Mouse (Mus musculus) limb, embryonic 15.5 days (tissue): Measurements from ENCODE around the gene 4932415D10Rik. TPM values are rescaled to one million over a fixed set of nuclear protein-coding genes. Genes with fewer than 3 reads are reported as not detected.

ENCODE experiments used
- ATAC-seq: fragments of 200-750 bp; cut with Nextera tagmentation; 2 replicates; pipeline ENCODE4 v1.8.0; 2017; ENCODE audit warnings: low read depth, moderate TSS enrichment; ENCODE audit not compliant: insufficient number of reproducible peaks, low FRiP score, low TSS enrichment
- H3K27ac ChIP-seq: fragments of 300-500 bp; sonication (generic); 2 replicates; pipeline ENCODE4 v1.5.1; 2015; ENCODE audit warnings: moderate library complexity, mild to moderate bottlenecking, inconsistent platforms
- H3K27me3 ChIP-seq: fragments of 300-500 bp; sonication (generic); 2 replicates; pipeline ENCODE4 v1.6.1; 2015; ENCODE audit warnings: inconsistent platforms
- H3K36me3 ChIP-seq: fragments of 300-500 bp; sonication (generic); 2 replicates; pipeline ENCODE4 v1.6.1; 2015; ENCODE audit warnings: inconsistent platforms
- H3K4me1 ChIP-seq: fragments of 300-500 bp; sonication (generic); 2 replicates; pipeline ENCODE4 v1.6.1; 2015; ENCODE audit warnings: inconsistent platforms
- H3K4me2 ChIP-seq: fragments of 300-500 bp; sonication (generic); 2 replicates; pipeline ENCODE4 v1.6.1; 2015; ENCODE audit warnings: mild to moderate bottlenecking, inconsistent platforms
- H3K4me3 ChIP-seq: fragments of 300-500 bp; sonication (generic); 2 replicates; pipeline ENCODE4 v1.5.1; 2015; ENCODE audit warnings: mild to moderate bottlenecking, inconsistent platforms
- H3K9ac ChIP-seq: fragments of 300-500 bp; sonication (generic); 2 replicates; pipeline ENCODE4 v1.6.1; 2015; ENCODE audit warnings: inconsistent platforms
- H3K9me3 ChIP-seq: fragments of 300-500 bp; sonication (generic); 2 replicates; pipeline ENCODE4 v1.6.1; 2016; ENCODE audit warnings: inconsistent platforms
- WGBS: fragments of 180-500 bp; shearing (Covaris S2); methylation state at CpG from one replicate; pipeline ENCODE4 v1.1.7; 2015; 5-methylcytosine and 5-hydroxymethylcytosine counted together
- polyA plus RNA-seq: library from polyadenylated mRNA; unstranded; fragments of >200 nt; fragmentation: Nextera tagmentation; extraction: Ambion mirVana; gene quantifications from 2 replicates; pipeline ENCODE4 v1.2.1, GENCODE M21; 2015

Gene 4932415D10Rik
- not detected in 2 replicates for polyA plus RNA-seq

- Histone ChIP-seq H3K36me3 (no peaks in the 10 kb centered on the region), H3K27ac (no peak within 1 kb of the TSS), H3K9me3 (no peaks in the 10 kb centered on the region), H3K9ac (no peak within 1 kb of the TSS), H3K4me1 (no peaks in the 10 kb centered on the region), H3K4me2 (no peak within 1 kb of the TSS), H3K4me3 (no peak within 1 kb of the TSS), H3K27me3 (no peaks in the 10 kb centered on the region)
- ATAC-seq, result no peak
- 89% methylated on average over 1 of the region's 1 CpGs for WGBS
Measured at GRCm38 (mm10) chr10:82316482-82316881, at the start of gene 4932415D10Rik. 4932415D10Rik (minus strand) TSS chr10:82316582.

- no peak overlapping the region for H3K4me3 ChIP-seq
- H3K9ac ChIP-seq, result no peak overlapping the region
- no peak for ATAC-seq
- peaks cover 12% of the 10 kb centered on the region for H3K9me3 ChIP-seq
- no peak overlapping the region for H3K27ac ChIP-seq
- H3K4me2 ChIP-seq, result no peak overlapping the region
- H3K27me3 ChIP-seq, result no peaks in the 10 kb centered on the region
- peaks cover 17% of the 10 kb centered on the region for H3K36me3 ChIP-seq
- 87% methylated on average over 9 of the region's 9 CpGs for WGBS
- H3K4me1 ChIP-seq, result no peaks in the 10 kb centered on the region
Measured at GRCm38 (mm10) chr10:82361911-82362310, 45.5 kb upstream of the 4932415D10Rik start.

- H3K36me3 ChIP-seq, result no peaks in the 10 kb centered on the region
- H3K27me3 ChIP-seq, result no peaks in the 10 kb centered on the region
- H3K9me3 ChIP-seq, result no peaks in the 10 kb centered on the region
- H3K9ac ChIP-seq, result no peak overlapping the region
- WGBS, result 95% methylated on average over 4 of the region's 4 CpGs
- H3K4me3 ChIP-seq, result no peak overlapping the region
- no peak overlapping the region for H3K4me2 ChIP-seq
- no peaks in the 10 kb centered on the region for H3K4me1 ChIP-seq
- ATAC-seq, result no peak
- no peak overlapping the region for H3K27ac ChIP-seq
Measured at GRCm38 (mm10) chr10:82355401-82355800, 39.0 kb upstream of the 4932415D10Rik start.

GRCm38 (mm10) chr10:82354083-82355010 lies 38.0 kb upstream of the 4932415D10Rik start, which contains the start of gene Gm4924:
Gm4924 (plus strand) TSS chr10:82354255.
- H3K27me3 ChIP-seq, result 0 out of 2 replicates have a peak, but pooled peaks cover 5% of the 10 kb centered on the region
- H3K9ac ChIP-seq, result peak within 1 kb of the TSS; percentile 78
- no peaks in the 10 kb centered on the region for H3K4me1 ChIP-seq
- peak; percentile 95 for ATAC-seq
- no peaks in the 10 kb centered on the region for H3K9me3 ChIP-seq
- WGBS, result 3% methylated on average over 34 of the region's 34 CpGs
- peak within 1 kb of the TSS; percentile 94 for H3K27ac ChIP-seq
- no peaks in the 10 kb centered on the region for H3K36me3 ChIP-seq
- peak within 1 kb of the TSS; percentile 76 for H3K4me3 ChIP-seq
- H3K4me2 ChIP-seq, result peak within 1 kb of the TSS; percentile 54

GRCm38 (mm10) chr10:82329826-82330225 lies 13.4 kb upstream of the 4932415D10Rik start:
- no peaks in the 10 kb centered on the region for H3K27me3 ChIP-seq
- H3K4me2 ChIP-seq, result no peak overlapping the region
- no peaks in the 10 kb centered on the region for H3K4me1 ChIP-seq
- no peak overlapping the region for H3K9ac ChIP-seq
- WGBS, result 82% methylated on average over 5 of the region's 5 CpGs
- no peak overlapping the region for H3K4me3 ChIP-seq
- no peaks in the 10 kb centered on the region for H3K36me3 ChIP-seq
- no peaks in the 10 kb centered on the region for H3K9me3 ChIP-seq
- ATAC-seq, result no peak
- H3K27ac ChIP-seq, result no peak overlapping the region

- Histone ChIP-seq H3K4me2 (no peak overlapping the region), H3K4me1 (no peaks in the 10 kb centered on the region), H3K36me3 (no peaks in the 10 kb centered on the region), H3K9me3 (no peaks in the 10 kb centered on the region), H3K9ac (no peak overlapping the region), H3K27ac (no peak overlapping the region), H3K27me3 (no peaks in the 10 kb centered on the region), H3K4me3 (no peak overlapping the region)
- 66% methylated on average over 3 of the region's 3 CpGs for WGBS
- ATAC-seq, result no peak
Measured at GRCm38 (mm10) chr10:82320134-82320533, 3.8 kb upstream of the 4932415D10Rik start.

- H3K27ac ChIP-seq, result no peak overlapping the region
- H3K27me3 ChIP-seq, result no peaks in the 10 kb centered on the region
- no peaks in the 10 kb centered on the region for H3K9me3 ChIP-seq
- no peaks in the 10 kb centered on the region for H3K4me1 ChIP-seq
- no peak overlapping the region for H3K9ac ChIP-seq
- ATAC-seq, result no peak
- no peaks in the 10 kb centered on the region for H3K36me3 ChIP-seq
- no peak overlapping the region for H3K4me2 ChIP-seq
- 50% methylated on average over 2 of the region's 2 CpGs for WGBS
- H3K4me3 ChIP-seq, result no peak overlapping the region
Measured at GRCm38 (mm10) chr10:82296440-82296839, 19.9 kb downstream of the 4932415D10Rik start.

GRCm38 (mm10) chr10:82257331-82257730 lies 59.1 kb downstream of the 4932415D10Rik start:
- no peak for ATAC-seq
- Histone ChIP-seq H3K4me3 (no peak overlapping the region), H3K27me3 (no peaks in the 10 kb centered on the region), H3K27ac (no peak overlapping the region), H3K36me3 (no peaks in the 10 kb centered on the region), H3K4me2 (no peak overlapping the region), H3K9ac (no peak overlapping the region), H3K9me3 (no peaks in the 10 kb centered on the region), H3K4me1 (no peaks in the 10 kb centered on the region)
- 83% methylated on average over 2 of the region's 2 CpGs for WGBS

- ATAC-seq, result no peak
- Histone ChIP-seq H3K9ac (no peak overlapping the region), H3K36me3 (no peaks in the 10 kb centered on the region), H3K9me3 (no peaks in the 10 kb centered on the region), H3K4me2 (no peak overlapping the region), H3K4me3 (no peak overlapping the region), H3K27ac (no peak overlapping the region), H3K4me1 (peaks cover 7% of the 10 kb centered on the region; the same call in 1 of the 2 replicates), H3K27me3 (no peaks in the 10 kb centered on the region)
Measured at GRCm38 (mm10) chr10:82245021-82245420, 71.4 kb downstream of the 4932415D10Rik start.

- no peak overlapping the region for H3K9ac ChIP-seq
- peak overlapping the region; percentile 83 for H3K4me3 ChIP-seq
- ATAC-seq, result no peak
- H3K27me3 ChIP-seq, result no peaks in the 10 kb centered on the region
- H3K27ac ChIP-seq, result peak overlapping the region; percentile 86
- peak overlapping the region; percentile 57 for H3K4me2 ChIP-seq
- peaks cover 6% of the 10 kb centered on the region for H3K9me3 ChIP-seq
- peaks cover 12% of the 10 kb centered on the region for H3K36me3 ChIP-seq
- 71% methylated on average over 5 of the region's 5 CpGs for WGBS
- H3K4me1 ChIP-seq, result peaks cover 7% of the 10 kb centered on the region; the same call in 1 of the 2 replicates
Measured at GRCm38 (mm10) chr10:82241401-82241788, 75.0 kb downstream of the 4932415D10Rik start.

GRCm38 (mm10) chr10:82240742-82241400 lies 75.5 kb downstream of the 4932415D10Rik start, which contains the start of gene Zfp938:
Zfp938 (minus strand) TSS chr10:82241280.
- H3K36me3 ChIP-seq, result peaks cover 12% of the 10 kb centered on the region
- H3K27ac ChIP-seq, result peak within 1 kb of the TSS; percentile 86
- H3K4me3 ChIP-seq, result peak within 1 kb of the TSS; percentile 83
- H3K9ac ChIP-seq, result peak within 1 kb of the TSS; percentile 72
- H3K27me3 ChIP-seq, result no peaks in the 10 kb centered on the region
- WGBS, result 3% methylated on average over 27 of the region's 27 CpGs
- H3K9me3 ChIP-seq, result peaks cover 6% of the 10 kb centered on the region
- ATAC-seq, result peak; percentile 94
- peak within 1 kb of the TSS; percentile 57 for H3K4me2 ChIP-seq
- H3K4me1 ChIP-seq, result peaks cover 7% of the 10 kb centered on the region; the same call in 1 of the 2 replicates
